ENCODE assay signal across 8 mouse cellular contexts in genomic region chr4:96077261-96078125, GRCm38 (mm10). TPM values are rescaled to one million over a fixed set of nuclear protein-coding genes. Genes with fewer than 3 reads are reported as not detected.
DNase-seq lines count a peak whose midpoint lies in the region; ATAC-seq and TF ChIP-seq lines count a peak whose summit lies in the region.

TSS of gene Cyp2j13 (minus strand) at chr4:96077546.

- H3K27me3 ChIP-seq in lung, embryonic 14.5 days (ENCODE audit: insufficient read depth, low read length): no peaks in the 10 kb centered on the region
- H3K27me3 ChIP-seq in heart, embryonic 10.5 days (ENCODE audit: insufficient read depth, poor library complexity, severe bottlenecking): no peaks in the 10 kb centered on the region
- no peaks in the 10 kb centered on the region for H3K27me3 ChIP-seq in kidney, adult 2 months (replicated peaks; ENCODE audit: control insufficient read depth, insufficient read depth, low read length)
- H3K27me3 ChIP-seq in limb, embryonic 12.5 days: no peaks in the 10 kb centered on the region

- no peak for TF ChIP-seq CTCF in lung, embryonic 14.5 days (IDR thresholded peaks at IDR 0.05; ENCODE audit: low read depth)
- TF ChIP-seq CTCF in kidney, adult 2 months (conservative IDR thresholded peaks at IDR 0.05; ENCODE audit: insufficient read depth, insufficient read length, low read depth, low read length): no peak

- 6% methylated on average over 19 of the region's 20 CpGs for WGBS in lung, embryonic 14.5 days
- 8% methylated on average over 20 of the region's 20 CpGs for WGBS in heart, embryonic 10.5 days
- WGBS in kidney, adult 2 months: 5% methylated on average over 20 of the region's 20 CpGs
- 9% methylated on average over 18 of the region's 20 CpGs for WGBS in limb, embryonic 12.5 days

- DNase-seq in lung, embryonic 14.5 days: peak; percentile 51
- DNase-seq in lung, postnatal 14 days: no peak
- DNase-seq in cerebellum, postnatal 4 days (ENCODE audit: low spot score in 2 of 2): peak; percentile 25 to 74
- DNase-seq in heart, embryonic 10.5 days (ENCODE audit: low spot score): no peak
- peak; percentile 71 for DNase-seq in kidney, adult 2 months
- DNase-seq in right cerebral cortex, postnatal 36 days (ENCODE audit: low spot score in 2 of 2): peak; percentile 6 to 10
- no peak for DNase-seq in spleen, postnatal 10 days (ENCODE audit: low spot score in 2 of 2)

- TF ChIP-seq POLR2A in kidney, adult 2 months (IDR thresholded peaks at IDR 0.05; ENCODE audit: low read depth, low read length): peak; percentile 23

- H3K36me3 ChIP-seq in lung, embryonic 14.5 days (ENCODE audit: insufficient read depth): no peaks in the 10 kb centered on the region
- no peaks in the 10 kb centered on the region for H3K36me3 ChIP-seq in heart, embryonic 10.5 days
- H3K36me3 ChIP-seq in kidney, adult 2 months (ENCODE audit: control insufficient read depth, insufficient read depth, low read length): no peaks in the 10 kb centered on the region
- no peaks in the 10 kb centered on the region for H3K36me3 ChIP-seq in limb, embryonic 12.5 days

- H3K4me2 ChIP-seq in lung, embryonic 14.5 days: peak within 1 kb of the TSS; percentile 46
- H3K4me2 ChIP-seq in limb, embryonic 12.5 days: peak within 1 kb of the TSS; percentile 56

- no peaks in the 10 kb centered on the region for H3K9me3 ChIP-seq in lung, embryonic 14.5 days (ENCODE audit: low read depth, low read length)
- no peaks in the 10 kb centered on the region for H3K9me3 ChIP-seq in heart, embryonic 10.5 days
- no peaks in the 10 kb centered on the region for H3K9me3 ChIP-seq in limb, embryonic 12.5 days

- H3K4me1 ChIP-seq in lung, embryonic 14.5 days (ENCODE audit: insufficient read depth): no peaks in the 10 kb centered on the region
- peaks cover 9% of the 10 kb centered on the region; the same call in 1 of the 2 replicates for H3K4me1 ChIP-seq in heart, embryonic 10.5 days
- no peaks in the 10 kb centered on the region for H3K4me1 ChIP-seq in kidney, adult 2 months (ENCODE audit: control insufficient read depth, insufficient read depth, low read length)
- H3K4me1 ChIP-seq in limb, embryonic 12.5 days (replicated peaks): peaks cover 2% of the 10 kb centered on the region; the same call in 1 of the 2 replicates

- peak; percentile 79 for ATAC-seq in lung, embryonic 14.5 days (ENCODE audit: insufficient read depth)
- ATAC-seq in limb, embryonic 12.5 days (ENCODE audit: insufficient number of reproducible peaks, insufficient read depth, low FRiP score, low TSS enrichment, low read depth): peak; percentile 63; the same call in 1 of the 2 replicates

- H3K9ac ChIP-seq in lung, embryonic 14.5 days: no peak within 1 kb of the TSS
- peak within 1 kb of the TSS; percentile 40 for H3K9ac ChIP-seq in limb, embryonic 12.5 days (replicated peaks)

- H3K27ac ChIP-seq in lung, embryonic 14.5 days (ENCODE audit: low read depth): no peak within 1 kb of the TSS
- H3K27ac ChIP-seq in heart, embryonic 10.5 days: no peak within 1 kb of the TSS
- H3K27ac ChIP-seq in kidney, adult 2 months (ENCODE audit: insufficient read depth, low read depth, low read length): peak within 1 kb of the TSS; percentile 91
- H3K27ac ChIP-seq in limb, embryonic 12.5 days: 0 out of 2 replicates have a peak within 1 kb of the TSS, but pooled peaks have one; percentile 23

- H3K4me3 ChIP-seq in lung, embryonic 14.5 days (ENCODE audit: low read depth, low read length): no peak within 1 kb of the TSS
- H3K4me3 ChIP-seq in heart, embryonic 10.5 days: peak within 1 kb of the TSS; percentile 51
- H3K4me3 ChIP-seq in kidney, adult 2 months (ENCODE audit: insufficient read depth, low read depth, low read length): peak within 1 kb of the TSS; percentile 66
- peak within 1 kb of the TSS; percentile 30 for H3K4me3 ChIP-seq in limb, embryonic 12.5 days (replicated peaks)

RNA-seq across cellular contexts. Expression of gene Cyp2j13, which starts in this region (rescaled TPM):
- not detected in 2 replicates for polyA plus RNA-seq in lung, embryonic 14.5 days (2014; fragmentation: Nextera tagmentation; extraction: Ambion mirVana)
- polyA plus RNA-seq in heart, embryonic 10.5 days (2016; fragmentation: Nextera tagmentation; extraction: Ambion mirVana): 0.04 TPM in 1 of 2 replicates, not detected in the other
- polyA plus RNA-seq in kidney, adult 2 months (2012; rRNA removed): 0.42 and 0.45 TPM in 2 replicates
- polyA plus RNA-seq in limb, embryonic 12.5 days (2016; fragmentation: Nextera tagmentation; extraction: Ambion mirVana): 0.10 and 0.16 TPM in 2 replicates

Comparison
In these comparisons a context has a peak if more than half of its experiments do, and no peak if none do; other contexts are left out.
1. Peak in DNase-seq, ATAC-seq and H3K4me2 ChIP-seq in lung, embryonic 14.5 days; RNA of the gene not detected or under 1 TPM.
2. Peak in DNase-seq, H3K4me3 ChIP-seq and H3K27ac ChIP-seq in kidney, adult 2 months; RNA of the gene not detected or under 1 TPM.
3. Peak in ATAC-seq, H3K4me3 ChIP-seq, H3K27ac ChIP-seq, H3K9ac ChIP-seq and H3K4me2 ChIP-seq in limb, embryonic 12.5 days; RNA of the gene not detected or under 1 TPM.
4. DNase-seq: peak in cerebellum, postnatal 4 days (2 of 2) and right cerebral cortex, postnatal 36 days (2 of 2); none in lung, postnatal 14 days (single experiment), heart, embryonic 10.5 days (single experiment) and spleen, postnatal 10 days (0 of 2).